Mouse (Mus musculus) thymus, adult 2 months (tissue): ENCODE measurements around the gene Mid1.

Experiments used
- CTCF ChIP-seq: fragments of 200-500 bp; IDR thresholded peaks from 2 replicates; pipeline ENCODE4 v1.5.1; 2012; ENCODE audit warnings: mild to moderate bottlenecking, control low read depth, low read length, moderate library complexity, borderline replicate concordance; ENCODE audit not compliant: control insufficient read depth, poor library complexity, insufficient read depth; ENCODE audit errors: extremely low read depth
- POLR2A ChIP-seq: fragments of 200-500 bp; IDR thresholded peaks from 2 replicates; pipeline ENCODE4 v1.6.1; 2012; ENCODE audit warnings: mild to moderate bottlenecking, low read length, control low read depth, moderate library complexity; ENCODE audit not compliant: control insufficient read depth, poor library complexity, insufficient read depth; ENCODE audit errors: extremely low read depth

- TF ChIP-seq CTCF: no peak
- no peak for TF ChIP-seq POLR2A
These were observed 183.2 kb downstream of the Mid1 start for GRCm38 (mm10) chrX:169868223-169868622.
